Mouse (Mus musculus) cortical plate, adult 2 months (tissue): Measurements from ENCODE around the gene Btbd6.

ENCODE experiments used
- CTCF ChIP-seq: fragments of 200-500 bp; IDR thresholded peaks from 2 replicates; pipeline ENCODE4 v1.5.1; 2011; ENCODE audit warnings: mild to moderate bottlenecking, control low read depth, low read length; ENCODE audit not compliant: insufficient read depth; ENCODE audit errors: extremely low read depth
- POLR2A ChIP-seq: fragments of 200-500 bp; IDR thresholded peaks from 2 replicates; pipeline ENCODE4 v1.6.1; 2011; ENCODE audit warnings: mild to moderate bottlenecking, low read length, control low read depth; ENCODE audit not compliant: insufficient read depth; ENCODE audit errors: extremely low read depth

- TF ChIP-seq CTCF (peak; percentile 82), POLR2A (no peak)
Measured at GRCm38 (mm10) chr12:112955800-112956199, 20.5 kb upstream of the Btbd6 start.
